Mouse (Mus musculus): ENCODE measurements around the gene Olfr1000. TPM values are rescaled to one million over a fixed set of nuclear protein-coding genes. Genes with fewer than 3 reads are reported as not detected.
A peak's percentile ranks its signal among the peaks of the same experiment; 100 is the strongest.
"Not testable (repeated sequence)": the region's sequence is repeated elsewhere in the genome, so short reads cannot be mapped to it uniquely, and the experiment has no call there.

The Olfr1000 gene
- polyA plus RNA-seq (2014; fragmentation: Nextera tagmentation; extraction: Ambion mirVana): not detected in 2 replicates

GRCm38 (mm10) chr2:85611803-85612202, at the start of gene Olfr1000:
Gene Olfr1000, minus strand, starts transcription at chr2:85611903.
- no peak within 1 kb of the TSS for H3K4me2 ChIP-seq (ENCODE audit: low read depth, low read length)
- H3K9ac ChIP-seq (replicated peaks; ENCODE audit: low read length): no peak within 1 kb of the TSS
- DNase-seq (ENCODE audit: low spot score): no peak
- no peak for ATAC-seq (replicated peaks; ENCODE audit: insufficient number of reproducible peaks, low FRiP score, low TSS enrichment, low read depth)
- no peaks in the 10 kb centered on the region for H3K4me1 ChIP-seq (ENCODE audit: control insufficient read depth, insufficient read depth, low read length)
- no peak within 1 kb of the TSS for H3K27ac ChIP-seq (replicated peaks; ENCODE audit: low read depth, low read length)
- H3K36me3 ChIP-seq (replicated peaks; ENCODE audit: control insufficient read depth, insufficient read depth, low read depth, low read length): no peaks in the 10 kb centered on the region
- H3K27me3 ChIP-seq (ENCODE audit: control insufficient read depth, insufficient read depth, low read length): no peaks in the 10 kb centered on the region
- H3K9me3 ChIP-seq (replicated peaks; ENCODE audit: control insufficient read depth, low read length): no peaks in the 10 kb centered on the region
- 73% methylated on average over 1 of the region's 1 CpGs for WGBS
- H3K4me3 ChIP-seq (ENCODE audit: low read depth, low read length): no peak within 1 kb of the TSS

DNA sequence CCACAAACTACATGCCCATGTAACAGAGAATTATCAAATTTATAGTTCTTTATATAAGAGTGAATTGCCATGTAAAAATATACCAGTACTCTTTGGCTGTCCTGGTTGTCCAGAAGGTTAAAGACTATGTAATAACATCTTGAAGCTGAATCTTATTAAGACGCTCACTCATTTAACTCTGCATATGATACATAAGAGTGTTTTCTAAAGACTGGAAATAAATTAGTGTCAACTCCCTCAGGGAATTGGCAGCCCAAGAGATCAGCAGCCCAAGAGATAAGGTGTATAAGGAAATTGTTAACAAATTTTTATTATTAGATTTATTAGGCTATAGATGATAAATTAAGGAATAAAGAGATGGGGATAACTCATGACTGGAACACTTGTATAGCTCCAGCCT, 38.9 kb upstream of the Olfr1000 start, which contains the start of gene Olfr1002:
Gene Olfr1002 (minus strand): TSS at position 101 of the 400 bp plus-strand sequence.
- H3K9me3 ChIP-seq (replicated peaks; ENCODE audit: control insufficient read depth, low read length): no peaks in the 10 kb centered on the region
- H3K4me3 ChIP-seq (ENCODE audit: low read depth, low read length): no peak within 1 kb of the TSS
- no peak within 1 kb of the TSS for H3K9ac ChIP-seq (replicated peaks; ENCODE audit: low read length)
- H3K27ac ChIP-seq (replicated peaks; ENCODE audit: low read depth, low read length): no peak within 1 kb of the TSS
- no peak within 1 kb of the TSS for H3K4me2 ChIP-seq (ENCODE audit: low read depth, low read length)
- 85% methylated on average over 1 of the region's 1 CpGs for WGBS
- no peaks in the 10 kb centered on the region for H3K27me3 ChIP-seq (ENCODE audit: control insufficient read depth, insufficient read depth, low read length)
- H3K4me1 ChIP-seq (ENCODE audit: control insufficient read depth, insufficient read depth, low read length): no peaks in the 10 kb centered on the region
- DNase-seq (ENCODE audit: low spot score) (no peak), ATAC-seq (replicated peaks; ENCODE audit: insufficient number of reproducible peaks, low FRiP score, low TSS enrichment, low read depth) (no peak)
- no peaks in the 10 kb centered on the region for H3K36me3 ChIP-seq (replicated peaks; ENCODE audit: control insufficient read depth, insufficient read depth, low read depth, low read length)

DNA sequence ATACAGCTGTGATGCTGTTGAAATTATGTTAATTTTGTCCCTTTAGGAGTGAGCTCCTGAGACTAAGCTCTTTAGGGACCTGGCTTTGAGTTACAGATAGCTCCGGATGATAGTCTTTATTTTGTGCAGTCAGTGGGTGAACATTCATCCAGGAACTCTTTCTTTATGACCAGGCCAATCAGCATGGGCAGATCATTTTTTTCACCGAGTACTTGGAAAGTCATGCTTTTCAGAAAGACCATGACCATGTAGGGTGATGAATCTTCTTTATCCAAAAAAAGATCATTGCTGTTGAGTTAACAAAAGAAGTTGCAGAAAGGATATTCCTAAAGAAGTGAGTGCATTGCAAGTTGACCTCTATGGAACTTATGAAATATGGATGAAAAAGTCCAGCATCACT, 23.1 kb downstream of the Olfr1000 start, which contains the start of gene Olfr998:
Gene Olfr998 (plus strand): TSS at position 301 of the 400 bp plus-strand sequence.
- ATAC-seq (replicated peaks; ENCODE audit: insufficient number of reproducible peaks, low FRiP score, low TSS enrichment, low read depth); DNase-seq (ENCODE audit: low spot score); H3K27ac ChIP-seq (replicated peaks; ENCODE audit: low read depth, low read length); H3K4me1 ChIP-seq (ENCODE audit: control insufficient read depth, insufficient read depth, low read length); H3K36me3 ChIP-seq (replicated peaks; ENCODE audit: control insufficient read depth, insufficient read depth, low read depth, low read length); H3K27me3 ChIP-seq (ENCODE audit: control insufficient read depth, insufficient read depth, low read length); H3K4me2 ChIP-seq (ENCODE audit: low read depth, low read length); H3K4me3 ChIP-seq (ENCODE audit: low read depth, low read length); H3K9me3 ChIP-seq (replicated peaks; ENCODE audit: control insufficient read depth, low read length); H3K9ac ChIP-seq (replicated peaks; ENCODE audit: low read length): not testable (repeated sequence)
- 76% methylated on average over 2 of the region's 2 CpGs for WGBS

GRCm38 (mm10) chr2:85578915-85579314, 32.8 kb downstream of the Olfr1000 start, which contains the start of gene Olfr996:
Gene Olfr996, plus strand, starts transcription at chr2:85579215.
- Histone ChIP-seq H3K27ac (replicated peaks; ENCODE audit: low read depth, low read length) (no peak within 1 kb of the TSS), H3K4me2 (ENCODE audit: low read depth, low read length) (no peak within 1 kb of the TSS), H3K36me3 (replicated peaks; ENCODE audit: control insufficient read depth, insufficient read depth, low read depth, low read length) (no peaks in the 10 kb centered on the region), H3K4me1 (ENCODE audit: control insufficient read depth, insufficient read depth, low read length) (no peaks in the 10 kb centered on the region), H3K4me3 (ENCODE audit: low read depth, low read length) (no peak within 1 kb of the TSS), H3K9ac (replicated peaks; ENCODE audit: low read length) (no peak within 1 kb of the TSS), H3K9me3 (replicated peaks; ENCODE audit: control insufficient read depth, low read length) (no peaks in the 10 kb centered on the region), H3K27me3 (ENCODE audit: control insufficient read depth, insufficient read depth, low read length) (no peaks in the 10 kb centered on the region)
- DNase-seq (ENCODE audit: low spot score) (no peak), ATAC-seq (replicated peaks; ENCODE audit: insufficient number of reproducible peaks, low FRiP score, low TSS enrichment, low read depth) (no peak)

DNA sequence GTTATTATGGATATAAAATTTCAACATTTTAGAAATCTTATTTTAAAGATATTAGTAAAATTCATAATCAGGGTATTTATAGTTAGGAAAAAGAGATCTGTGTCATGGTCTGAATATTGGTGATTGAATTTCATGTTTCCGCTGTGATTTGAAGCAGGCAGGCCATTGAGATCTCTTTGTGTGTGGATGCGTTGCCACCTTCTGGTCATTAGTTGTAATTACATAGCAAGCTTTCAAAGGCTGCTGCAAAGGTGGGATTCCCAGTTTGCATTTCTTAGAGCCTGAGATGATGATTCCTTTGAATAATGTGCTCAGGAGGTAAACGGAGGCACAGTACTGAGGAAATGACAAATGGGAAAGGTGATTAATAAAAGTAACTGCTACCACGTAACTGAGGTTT, 50.5 kb downstream of the Olfr1000 start:
- Histone ChIP-seq H3K36me3 (replicated peaks; ENCODE audit: control insufficient read depth, insufficient read depth, low read depth, low read length) (no peaks in the 10 kb centered on the region), H3K9ac (replicated peaks; ENCODE audit: low read length) (no peak overlapping the region), H3K9me3 (replicated peaks; ENCODE audit: control insufficient read depth, low read length) (no peaks in the 10 kb centered on the region), H3K27me3 (ENCODE audit: control insufficient read depth, insufficient read depth, low read length) (no peaks in the 10 kb centered on the region), H3K4me2 (ENCODE audit: low read depth, low read length) (no peak overlapping the region), H3K27ac (replicated peaks; ENCODE audit: low read depth, low read length) (no peak overlapping the region), H3K4me1 (ENCODE audit: control insufficient read depth, insufficient read depth, low read length) (no peaks in the 10 kb centered on the region), H3K4me3 (ENCODE audit: low read depth, low read length) (no peak overlapping the region)
- ATAC-seq (replicated peaks; ENCODE audit: insufficient number of reproducible peaks, low FRiP score, low TSS enrichment, low read depth): no peak
- DNase-seq (ENCODE audit: low spot score): peak; percentile 62
- WGBS: 22% methylated on average over 4 of the region's 4 CpGs

DNA sequence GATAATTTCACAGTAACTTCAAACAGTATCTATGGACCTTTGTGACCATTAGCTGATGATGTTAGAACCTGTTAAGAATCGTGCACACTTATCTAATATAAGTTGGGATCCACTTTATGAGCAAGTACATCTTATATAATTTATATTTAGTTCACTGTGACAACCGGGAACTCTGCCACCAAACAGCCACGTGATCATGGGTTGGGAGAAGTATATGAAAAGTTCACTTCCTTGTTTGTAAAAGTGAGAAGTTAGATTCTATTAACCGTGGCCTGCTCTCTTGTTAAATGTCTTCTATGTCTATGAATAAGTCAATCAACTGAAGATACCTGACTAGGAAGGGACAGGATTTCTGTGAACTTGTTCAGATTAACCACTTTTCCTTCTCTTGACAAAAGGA, 51.5 kb downstream of the Olfr1000 start:
- no peaks in the 10 kb centered on the region for H3K27me3 ChIP-seq (ENCODE audit: control insufficient read depth, insufficient read depth, low read length)
- no peak overlapping the region for H3K4me2 ChIP-seq (ENCODE audit: low read depth, low read length)
- no peaks in the 10 kb centered on the region for H3K4me1 ChIP-seq (ENCODE audit: control insufficient read depth, insufficient read depth, low read length)
- no peak overlapping the region for H3K4me3 ChIP-seq (ENCODE audit: low read depth, low read length)
- no peak for ATAC-seq (replicated peaks; ENCODE audit: insufficient number of reproducible peaks, low FRiP score, low TSS enrichment, low read depth)
- H3K9ac ChIP-seq (replicated peaks; ENCODE audit: low read length): no peak overlapping the region
- H3K27ac ChIP-seq (replicated peaks; ENCODE audit: low read depth, low read length): no peak overlapping the region
- no peak for DNase-seq (ENCODE audit: low spot score)
- H3K9me3 ChIP-seq (replicated peaks; ENCODE audit: control insufficient read depth, low read length): no peaks in the 10 kb centered on the region
- no peaks in the 10 kb centered on the region for H3K36me3 ChIP-seq (replicated peaks; ENCODE audit: control insufficient read depth, insufficient read depth, low read depth, low read length)
- 77% methylated on average over 4 of the region's 4 CpGs for WGBS

Other genes starting within 250 kb of the Olfr1000 start
- not detected in 2 replicates for gene Olfr988, start 248.7 kb downstream of the Olfr1000 start, polyA plus RNA-seq (2014; fragmentation: Nextera tagmentation; extraction: Ambion mirVana)
- gene Olfr992, start 202.4 kb downstream of the Olfr1000 start, polyA plus RNA-seq (2014; fragmentation: Nextera tagmentation; extraction: Ambion mirVana): not detected in 2 replicates
- gene Olfr993, start 197.0 kb downstream of the Olfr1000 start, polyA plus RNA-seq (2014; fragmentation: Nextera tagmentation; extraction: Ambion mirVana): not detected in 2 replicates
- not detected in 2 replicates for gene Olfr994, start 175.5 kb downstream of the Olfr1000 start, polyA plus RNA-seq (2014; fragmentation: Nextera tagmentation; extraction: Ambion mirVana)
- gene Olfr995, start 168.3 kb downstream of the Olfr1000 start, polyA plus RNA-seq (2014; fragmentation: Nextera tagmentation; extraction: Ambion mirVana): not detected in 2 replicates
- gene 4833423E24Rik, start 92.9 kb downstream of the Olfr1000 start, polyA plus RNA-seq (2014; fragmentation: Nextera tagmentation; extraction: Ambion mirVana): not detected in 2 replicates
- not detected in 2 replicates for gene Olfr996, start 32.7 kb downstream of the Olfr1000 start, polyA plus RNA-seq (2014; fragmentation: Nextera tagmentation; extraction: Ambion mirVana)
- not detected in 2 replicates for gene Olfr998, start 23.0 kb downstream of the Olfr1000 start, polyA plus RNA-seq (2014; fragmentation: Nextera tagmentation; extraction: Ambion mirVana)
- gene Olfr1002, start 38.8 kb upstream of the Olfr1000 start, polyA plus RNA-seq (2014; fragmentation: Nextera tagmentation; extraction: Ambion mirVana): not detected in 2 replicates
- not detected in 2 replicates for gene Olfr154, start 52.6 kb upstream of the Olfr1000 start, polyA plus RNA-seq (2014; fragmentation: Nextera tagmentation; extraction: Ambion mirVana)
- gene Olfr1006, start 66.9 kb upstream of the Olfr1000 start, polyA plus RNA-seq (2014; fragmentation: Nextera tagmentation; extraction: Ambion mirVana): not detected in 2 replicates
- not detected in 2 replicates for gene Olfr1008, start 77.5 kb upstream of the Olfr1000 start, polyA plus RNA-seq (2014; fragmentation: Nextera tagmentation; extraction: Ambion mirVana)
- not detected in 2 replicates for gene Olfr1009, start 103.5 kb upstream of the Olfr1000 start, polyA plus RNA-seq (2014; fragmentation: Nextera tagmentation; extraction: Ambion mirVana)
- gene Olfr1012, start 150.9 kb upstream of the Olfr1000 start, polyA plus RNA-seq (2014; fragmentation: Nextera tagmentation; extraction: Ambion mirVana): not detected in 2 replicates
- gene Olfr1013, start 155.2 kb upstream of the Olfr1000 start, polyA plus RNA-seq (2014; fragmentation: Nextera tagmentation; extraction: Ambion mirVana): not detected in 2 replicates
- gene Olfr1014, start 160.8 kb upstream of the Olfr1000 start, polyA plus RNA-seq (2014; fragmentation: Nextera tagmentation; extraction: Ambion mirVana): not detected in 2 replicates
- 0.14 TPM in 1 of 2 replicates, not detected in the other for gene Olfr1015, start 170.1 kb upstream of the Olfr1000 start, polyA plus RNA-seq (2014; fragmentation: Nextera tagmentation; extraction: Ambion mirVana)
- gene Olfr1016, start 190.6 kb upstream of the Olfr1000 start, polyA plus RNA-seq (2014; fragmentation: Nextera tagmentation; extraction: Ambion mirVana): not detected in 2 replicates
- not detected in 2 replicates for gene Olfr1018, start 206.6 kb upstream of the Olfr1000 start, polyA plus RNA-seq (2014; fragmentation: Nextera tagmentation; extraction: Ambion mirVana)
- not detected in 2 replicates for gene Olfr1019, start 233.6 kb upstream of the Olfr1000 start, polyA plus RNA-seq (2014; fragmentation: Nextera tagmentation; extraction: Ambion mirVana)
- gene Olfr1020, start 235.1 kb upstream of the Olfr1000 start, polyA plus RNA-seq (2014; fragmentation: Nextera tagmentation; extraction: Ambion mirVana): not detected in 2 replicates

Measured in embryonic facial prominence, embryonic 11.5 days (tissue).